Mouse (Mus musculus): Measurements from ENCODE around the gene Slc31a1. TPM values are rescaled to one million over a fixed set of nuclear protein-coding genes. Genes with fewer than 3 reads are reported as not detected.

The Slc31a1 gene
- total and polyA plus RNA-seq, 3 experiments = 14.8 to 19.1 (median 17.4) TPM

DNA sequence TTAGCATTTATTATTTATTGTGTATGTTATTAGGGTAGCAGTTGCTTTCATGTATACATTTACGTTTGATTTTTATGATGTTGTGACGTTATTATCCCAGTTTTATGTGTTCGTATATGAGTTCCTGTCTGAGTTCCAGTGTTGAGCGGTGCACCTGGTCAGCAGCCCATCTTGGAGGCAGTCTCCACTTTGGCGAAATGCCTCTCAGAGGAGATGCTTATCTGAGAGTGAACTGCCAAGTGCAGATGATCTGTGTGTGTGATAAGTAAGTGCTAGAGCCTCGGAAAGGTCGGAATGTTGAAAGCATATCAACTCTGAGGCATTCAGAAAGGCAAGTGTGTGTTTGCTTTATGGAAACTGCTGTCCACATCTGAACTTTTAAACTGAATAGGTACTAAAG lies 13.1 kb downstream of the Slc31a1 start:
- no peak for DNase-seq
- no peaks in the 10 kb centered on the region for H3K27me3 ChIP-seq (ENCODE audit: control insufficient read depth, insufficient read depth, low read length)
- peaks cover 2% of the 10 kb centered on the region; the same call in 1 of the 2 replicates for H3K36me3 ChIP-seq (ENCODE audit: control insufficient read depth, insufficient read depth, low read length)
- TF ChIP-seq CTCF (IDR thresholded peaks at IDR 0.05) (no peak), POLR2A (IDR thresholded peaks at IDR 0.05; ENCODE audit: insufficient read depth, low read depth, low read length) (no peak), EP300 (IDR thresholded peaks at IDR 0.05; ENCODE audit: insufficient read depth, low read depth, low read length) (no peak)
- 64% methylated on average over 7 of the region's 7 CpGs for WGBS
- H3K4me3 ChIP-seq = no peak overlapping the region
- peaks cover 10% of the 10 kb centered on the region for H3K4me1 ChIP-seq (ENCODE audit: control insufficient read depth, insufficient read depth, low read length)
- intact Hi-C loops (cut with DNase I) = no loop called here
- H3K79me2 ChIP-seq (replicated peaks; ENCODE audit: control insufficient read depth, insufficient read depth, low read length) = peaks cover 6% of the 10 kb centered on the region
- no peak overlapping the region for H3K27ac ChIP-seq
- no peak overlapping the region for H3K9ac ChIP-seq (ENCODE audit: low read depth, low read length)

- no peak overlapping the region; the same call in 1 of the 2 replicates for H3K27ac ChIP-seq
- H3K9ac ChIP-seq (ENCODE audit: low read depth, low read length) = no peak overlapping the region
- H3K79me2 ChIP-seq (replicated peaks; ENCODE audit: control insufficient read depth, insufficient read depth, low read length) = peaks cover 6% of the 10 kb centered on the region
- H3K4me3 ChIP-seq = no peak overlapping the region
- TF ChIP-seq POLR2A (IDR thresholded peaks at IDR 0.05; ENCODE audit: insufficient read depth, low read depth, low read length) (no peak), CTCF (IDR thresholded peaks at IDR 0.05) (no peak), EP300 (IDR thresholded peaks at IDR 0.05; ENCODE audit: insufficient read depth, low read depth, low read length) (no peak)
- 45% methylated on average over 4 of the region's 4 CpGs for WGBS
- no peaks in the 10 kb centered on the region for H3K27me3 ChIP-seq (ENCODE audit: control insufficient read depth, insufficient read depth, low read length)
- DNase-seq = no peak
- H3K36me3 ChIP-seq (ENCODE audit: control insufficient read depth, insufficient read depth, low read length) = no peaks in the 10 kb centered on the region
- intact Hi-C loops (cut with DNase I) = no loop called here
- H3K4me1 ChIP-seq (ENCODE audit: control insufficient read depth, insufficient read depth, low read length) = peaks cover 8% of the 10 kb centered on the region
Observed at GRCm38 (mm10) chr4:62374342-62374741, 13.8 kb downstream of the Slc31a1 start.

GRCm38 (mm10) chr4:62376123-62376522 lies 15.6 kb downstream of the Slc31a1 start:
- TF ChIP-seq CTCF (IDR thresholded peaks at IDR 0.05) = no peak
- TF ChIP-seq POLR2A (IDR thresholded peaks at IDR 0.05; ENCODE audit: insufficient read depth, low read depth, low read length) = no peak
- no peak for TF ChIP-seq EP300 (IDR thresholded peaks at IDR 0.05; ENCODE audit: insufficient read depth, low read depth, low read length)
- WGBS = 91% methylated on average over 2 of the region's 2 CpGs

DNA sequence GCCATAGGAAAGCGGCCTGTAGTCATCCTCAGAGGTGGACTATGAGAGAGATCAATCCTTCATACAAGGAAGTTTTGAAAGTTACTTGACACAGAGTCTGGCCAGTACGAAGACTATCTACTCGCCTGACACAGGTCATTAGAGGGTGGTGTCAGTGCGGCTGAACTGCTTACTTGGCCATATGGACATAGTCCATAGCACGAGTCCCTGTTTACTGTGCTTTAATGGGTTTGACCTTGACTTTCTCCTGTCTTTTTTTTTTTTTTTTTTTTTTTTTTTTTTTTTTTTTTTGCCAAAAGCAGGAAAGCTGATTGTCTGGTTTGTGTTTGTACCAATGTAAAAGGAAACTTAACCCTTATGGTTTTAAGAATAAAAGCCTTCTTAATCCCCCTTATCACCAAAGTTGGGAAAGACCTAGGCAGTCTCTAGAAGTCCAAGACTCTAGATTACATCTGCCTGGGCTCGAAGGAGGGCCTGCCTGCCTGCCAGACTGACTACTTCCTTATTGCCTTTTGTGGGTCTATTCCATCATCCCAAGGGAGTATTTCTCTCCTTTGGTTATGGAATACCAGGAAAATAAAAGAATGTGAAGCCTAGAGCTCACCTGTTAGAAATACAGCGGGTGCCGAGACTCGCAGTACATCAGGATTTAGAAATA lies 19.3 kb downstream of the Slc31a1 start:
- Histone ChIP-seq H3K27me3 (ENCODE audit: control insufficient read depth, insufficient read depth, low read length) (no peaks in the 10 kb centered on the region), H3K4me3 (no peak overlapping the region), H3K27ac (no peak overlapping the region), H3K79me2 (replicated peaks; ENCODE audit: control insufficient read depth, insufficient read depth, low read length) (peaks cover 5% of the 10 kb centered on the region), H3K9ac (ENCODE audit: low read depth, low read length) (no peak overlapping the region), H3K36me3 (ENCODE audit: control insufficient read depth, insufficient read depth, low read length) (no peaks in the 10 kb centered on the region), H3K4me1 (ENCODE audit: control insufficient read depth, insufficient read depth, low read length) (peaks cover 2% of the 10 kb centered on the region)
- intact Hi-C loops (cut with DNase I) = no loop called here
- 75% methylated on average over 9 of the region's 9 CpGs for WGBS
- TF ChIP-seq CTCF (IDR thresholded peaks at IDR 0.05) = no peak
- no peak for TF ChIP-seq EP300 (IDR thresholded peaks at IDR 0.05; ENCODE audit: insufficient read depth, low read depth, low read length)
- TF ChIP-seq POLR2A (IDR thresholded peaks at IDR 0.05; ENCODE audit: insufficient read depth, low read depth, low read length) = no peak
- DNase-seq = no peak

More at GRCm38 (mm10) chr4:62376123-62376522, 15.6 kb downstream of the Slc31a1 start:
- Histone ChIP-seq H3K79me2 (replicated peaks; ENCODE audit: control insufficient read depth, insufficient read depth, low read length) (peaks cover 6% of the 10 kb centered on the region), H3K27me3 (ENCODE audit: control insufficient read depth, insufficient read depth, low read length) (no peaks in the 10 kb centered on the region), H3K27ac (no peak overlapping the region), H3K36me3 (ENCODE audit: control insufficient read depth, insufficient read depth, low read length) (no peaks in the 10 kb centered on the region), H3K9ac (ENCODE audit: low read depth, low read length) (no peak overlapping the region), H3K4me1 (ENCODE audit: control insufficient read depth, insufficient read depth, low read length) (peaks cover 7% of the 10 kb centered on the region), H3K4me3 (no peak overlapping the region)
- intact Hi-C loops (cut with DNase I) = no loop called here
- DNase-seq = no peak

- H3K4me1 ChIP-seq (ENCODE audit: control insufficient read depth, insufficient read depth, low read length) = peaks cover 2% of the 10 kb centered on the region
- no peaks in the 10 kb centered on the region for H3K36me3 ChIP-seq (ENCODE audit: control insufficient read depth, insufficient read depth, low read length)
- no peak overlapping the region for H3K27ac ChIP-seq
- no peak overlapping the region for H3K9ac ChIP-seq (ENCODE audit: low read depth, low read length)
- no peak overlapping the region for H3K4me3 ChIP-seq
- intact Hi-C loops (cut with DNase I) = no loop called here
- peaks cover 5% of the 10 kb centered on the region; the same call in 1 of the 2 replicates for H3K79me2 ChIP-seq (replicated peaks; ENCODE audit: control insufficient read depth, insufficient read depth, low read length)
- DNase-seq = no peak
- 72% methylated on average over 6 of the region's 6 CpGs for WGBS
- TF ChIP-seq POLR2A (IDR thresholded peaks at IDR 0.05; ENCODE audit: insufficient read depth, low read depth, low read length) (no peak), EP300 (IDR thresholded peaks at IDR 0.05; ENCODE audit: insufficient read depth, low read depth, low read length) (no peak), CTCF (IDR thresholded peaks at IDR 0.05) (no peak)
- H3K27me3 ChIP-seq (ENCODE audit: control insufficient read depth, insufficient read depth, low read length) = no peaks in the 10 kb centered on the region
Observed at GRCm38 (mm10) chr4:62383207-62383606, 22.7 kb downstream of the Slc31a1 start.

DNA sequence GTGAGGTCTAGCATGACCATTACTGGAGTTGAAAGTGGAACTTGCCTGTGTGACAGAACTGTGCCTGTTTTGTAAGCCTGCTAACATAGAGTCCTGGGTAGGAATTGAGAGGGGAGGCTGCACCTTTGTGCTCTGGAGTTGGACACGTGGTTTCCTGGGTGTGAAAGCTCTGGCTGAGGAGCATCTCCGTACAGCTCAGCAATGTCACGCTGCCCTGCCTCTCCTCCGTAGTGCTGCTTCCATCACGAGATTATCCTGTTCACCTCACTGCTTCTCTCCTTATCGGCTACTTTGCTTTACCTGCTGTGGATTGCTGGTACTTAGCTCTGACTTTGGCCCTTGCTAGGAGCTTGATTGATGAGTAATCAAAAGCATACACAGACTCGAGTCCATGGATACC lies 23.2 kb downstream of the Slc31a1 start:
- 77% methylated on average over 7 of the region's 7 CpGs for WGBS

More for the DNA sequence above, 23.2 kb downstream of the Slc31a1 start:
- Histone ChIP-seq H3K9ac (ENCODE audit: low read depth, low read length) (no peak overlapping the region), H3K4me3 (no peak overlapping the region), H3K79me2 (replicated peaks; ENCODE audit: control insufficient read depth, insufficient read depth, low read length) (peaks cover 3% of the 10 kb centered on the region; the same call in 1 of the 2 replicates), H3K4me1 (ENCODE audit: control insufficient read depth, insufficient read depth, low read length) (peaks cover 2% of the 10 kb centered on the region), H3K27ac (no peak overlapping the region), H3K27me3 (ENCODE audit: control insufficient read depth, insufficient read depth, low read length) (no peaks in the 10 kb centered on the region), H3K36me3 (ENCODE audit: control insufficient read depth, insufficient read depth, low read length) (no peaks in the 10 kb centered on the region)
- TF ChIP-seq POLR2A (IDR thresholded peaks at IDR 0.05; ENCODE audit: insufficient read depth, low read depth, low read length) = no peak
- intact Hi-C loops (cut with DNase I) = no loop called here
- no peak for DNase-seq

All from heart, adult 2 months (tissue).